Mouse (Mus musculus): ENCODE results near the gene Gpr15. TPM values are rescaled to one million over a fixed set of nuclear protein-coding genes. Genes with fewer than 3 reads are reported as not detected.

Gpr15 gene
- total RNA-seq, 2 experiments from 2014 or later, result not detected

GRCm38 (mm10) chr16:58672396-58672795 is 46.5 kb downstream of the Gpr15 start:
- no peak for DNase-seq (ENCODE audit: low spot score in 2 of 2)

GRCm38 (mm10) chr16:58671212-58671985 is 47.5 kb downstream of the Gpr15 start:
- DNase-seq (ENCODE audit: low spot score in 2 of 2), result no peak

DNA sequence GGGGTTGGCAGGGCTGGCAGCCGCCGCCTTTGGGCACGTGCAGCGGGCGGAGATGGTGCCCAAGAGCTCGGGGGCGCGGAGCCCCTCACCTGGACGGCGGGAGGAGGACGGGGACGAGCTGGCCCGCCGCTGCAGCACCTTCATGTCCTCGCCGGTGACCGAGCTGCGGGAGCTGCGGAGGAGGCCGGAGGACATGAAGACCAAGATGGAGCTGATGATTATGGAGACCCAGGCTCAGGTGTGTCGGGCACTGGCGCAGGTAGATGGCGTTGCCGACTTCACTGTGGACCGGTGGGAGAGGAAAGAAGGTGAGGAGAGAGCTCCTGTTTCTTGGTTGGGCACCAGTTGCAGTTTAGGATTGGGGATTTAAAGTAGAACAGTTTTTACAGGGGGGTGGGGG is 48.2 kb downstream of the Gpr15 start:
- DNase-seq (ENCODE audit: low spot score in 2 of 2), result no peak

DNA sequence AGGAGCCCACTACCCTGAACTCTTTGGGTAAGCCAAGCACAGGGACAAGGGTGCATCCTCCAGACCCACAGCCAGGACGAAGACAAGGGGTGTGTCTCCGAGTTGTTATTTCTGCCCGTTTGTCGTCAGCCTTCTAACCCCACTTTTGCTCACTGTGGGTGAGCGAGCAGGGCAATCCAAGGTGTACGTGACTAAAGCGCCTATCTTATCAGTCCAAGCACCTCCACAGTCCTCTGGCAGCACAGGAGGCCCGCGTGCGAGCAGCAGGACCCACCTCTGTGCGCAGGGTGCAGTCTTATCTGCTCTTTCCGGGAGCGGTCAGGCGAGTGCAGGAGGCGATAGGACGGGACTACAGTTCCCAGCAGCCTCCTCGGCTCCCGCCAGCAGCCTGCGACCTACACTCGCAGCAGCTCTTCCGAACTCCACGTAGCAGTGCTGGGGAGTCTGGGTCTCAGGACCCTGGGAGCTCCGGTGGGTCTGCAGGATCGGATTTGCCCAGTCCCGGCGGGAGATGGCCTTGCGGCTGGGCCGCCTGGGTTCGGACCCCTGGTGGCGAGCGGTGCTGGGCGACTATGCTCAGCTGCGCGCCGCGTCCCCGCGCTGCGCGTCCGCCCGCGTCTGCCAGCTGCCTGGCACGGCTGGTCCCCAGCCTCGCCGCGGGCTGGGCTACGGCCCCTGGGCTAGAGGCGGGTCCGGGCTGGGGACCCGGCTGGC is 48.8 kb downstream of the Gpr15 start, which contains the start of gene Cpox:
Gene Cpox (plus strand): TSS at position 376 of the 714 bp plus-strand sequence.
- DNase-seq (ENCODE audit: low spot score in 2 of 2), result peak; percentile 81 to 88

DNA sequence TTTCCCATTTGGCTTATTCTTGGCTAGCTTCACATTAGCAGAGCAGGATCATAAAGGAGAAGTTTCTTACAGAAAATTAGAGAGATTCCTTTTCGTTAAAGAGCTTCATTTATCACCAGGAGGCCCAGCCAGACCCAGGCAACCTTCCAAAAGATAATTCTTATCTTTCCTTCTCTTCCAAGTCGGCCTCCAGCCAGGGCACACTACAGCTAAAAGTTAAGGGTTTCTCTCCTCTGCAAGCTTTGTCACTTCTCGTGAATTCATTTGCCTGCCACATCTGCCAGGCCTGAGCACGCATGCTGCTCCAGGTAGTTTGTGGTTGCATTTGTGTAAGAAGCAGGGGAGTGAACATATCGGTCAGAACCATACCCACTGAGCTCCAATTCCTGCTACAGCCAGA is 49.6 kb downstream of the Gpr15 start:
- DNase-seq (ENCODE audit: low spot score in 2 of 2), result no peak

DNA sequence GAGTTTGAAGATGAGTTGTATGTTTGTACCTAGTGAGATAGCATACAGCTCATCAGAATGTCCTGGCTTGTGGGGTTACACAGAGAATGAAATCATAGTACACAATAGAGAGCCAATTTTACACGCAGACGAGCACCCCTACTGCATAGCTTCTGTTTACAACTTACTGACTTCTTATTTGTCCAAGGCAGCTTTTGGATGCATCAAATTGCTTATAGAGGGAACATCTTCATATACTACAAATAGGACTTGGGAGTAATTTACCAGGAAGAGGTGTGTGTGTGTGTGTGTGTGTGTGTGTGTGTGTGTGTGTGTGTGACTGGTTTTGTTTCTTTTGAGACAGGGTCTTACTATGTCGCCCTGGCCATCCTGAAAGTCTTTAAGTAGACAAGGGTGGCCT is 50.3 kb downstream of the Gpr15 start:
- DNase-seq (ENCODE audit: low spot score in 2 of 2), result no peak

Small RNAs within 50 kb of the gene (microRNA-seq; reads per million reads assigned to microRNA genes)
- 0 to 0.28 reads per million in 2 experiments for gene Gm27564

Other genes starting within 250 kb of the Gpr15 start
- gene St3gal6, start 194.8 kb downstream of the Gpr15 start, total RNA-seq (2021), result 10 to 100 TPM; 16.1 to 20.4 TPM
- gene Gm813, start 102.1 kb downstream of the Gpr15 start, total RNA-seq (2021), result not detected
- not detected for gene E330017A01Rik, start 80.3 kb downstream of the Gpr15 start, total RNA-seq (2021)
- gene Cpox, start 48.8 kb downstream of the Gpr15 start, total RNA-seq (2021), result 10 to 100 TPM; 45.4 to 53.0 TPM
- 10 to 100 TPM; 87.9 to 98.7 TPM for gene Cldnd1, start 8.8 kb upstream of the Gpr15 start, total RNA-seq (2021)
- not detected for gene Olfr172, start 44.1 kb upstream of the Gpr15 start, total RNA-seq (2021)
- not detected for gene Olfr173, start 81.2 kb upstream of the Gpr15 start, total RNA-seq (2021)
- not detected for gene Olfr175-ps1, start 107.7 kb upstream of the Gpr15 start, total RNA-seq (2021)
- not detected for gene Olfr177, start 155.7 kb upstream of the Gpr15 start, total RNA-seq (2021)
- gene Olfr178, start 173.0 kb upstream of the Gpr15 start, total RNA-seq (2021), result not detected
- not detected for gene Olfr181, start 209.7 kb upstream of the Gpr15 start, total RNA-seq (2021)
- gene Olfr180, start 210.3 kb upstream of the Gpr15 start, total RNA-seq (2021), result not detected